Mouse (Mus musculus) lung, postnatal 36 days (tissue): ENCODE results near the gene Nrp2.

Experiments used
- DNase-seq: peaks from one replicate; pipeline ENCODE4 v3.0.0; 2022; ENCODE audit warnings: mixed read lengths

Nrp2 gene

GRCm38 (mm10) chr1:62825822-62826765, 123.0 kb downstream of the Nrp2 start:
- no peak for DNase-seq

GRCm38 (mm10) chr1:62827316-62827715, 124.2 kb downstream of the Nrp2 start:
- DNase-seq: no peak

- DNase-seq: no peak
Observed at GRCm38 (mm10) chr1:62828156-62828555, 125.1 kb downstream of the Nrp2 start.

GRCm38 (mm10) chr1:62829690-62830417, 126.8 kb downstream of the Nrp2 start:
- no peak for DNase-seq

GRCm38 (mm10) chr1:62830418-62830769, 127.3 kb downstream of the Nrp2 start:
- no peak for DNase-seq

GRCm38 (mm10) chr1:62831725-62832455, 128.8 kb downstream of the Nrp2 start:
- DNase-seq: no peak

- DNase-seq: no peak
Observed at GRCm38 (mm10) chr1:62833356-62833755, 130.3 kb downstream of the Nrp2 start.

- no peak for DNase-seq
Observed at GRCm38 (mm10) chr1:62834443-62835185, 131.5 kb downstream of the Nrp2 start.

GRCm38 (mm10) chr1:62838083-62838482, 135.0 kb downstream of the Nrp2 start:
- no peak for DNase-seq

GRCm38 (mm10) chr1:62838631-62839030, 135.5 kb downstream of the Nrp2 start:
- no peak for DNase-seq

- no peak for DNase-seq
Observed at GRCm38 (mm10) chr1:62843215-62843614, 140.1 kb downstream of the Nrp2 start.

GRCm38 (mm10) chr1:62850990-62851940, 148.2 kb downstream of the Nrp2 start:
- DNase-seq: no peak

GRCm38 (mm10) chr1:62853362-62853761, 150.3 kb downstream of the Nrp2 start:
- no peak for DNase-seq

GRCm38 (mm10) chr1:62853996-62854395, 150.9 kb downstream of the Nrp2 start:
- DNase-seq: no peak

- DNase-seq: peak; percentile 15
Observed at GRCm38 (mm10) chr1:62859098-62859497, 156.0 kb downstream of the Nrp2 start.

GRCm38 (mm10) chr1:62859556-62860300, 156.6 kb downstream of the Nrp2 start:
- DNase-seq: peak; percentile 17

- no peak for DNase-seq
Observed at GRCm38 (mm10) chr1:62860327-62860726, 157.2 kb downstream of the Nrp2 start.

- DNase-seq: peak; percentile 30
Observed at GRCm38 (mm10) chr1:62860788-62861187, 157.7 kb downstream of the Nrp2 start.
